Mouse (Mus musculus) frontal cortex, adult (tissue): ENCODE measurements around the gene Zfr.
"Not testable (repeated sequence)": the region's sequence is repeated elsewhere in the genome, so short reads cannot be mapped to it uniquely, and the experiment has no call there.

Experiments used
- ATAC-seq: cut with Nextera tagmentation; 2 replicates; pipeline ENCODE4 v1.9.2; 2017; ENCODE audit warnings: mild to moderate bottlenecking, moderate library complexity, mixed read lengths; ENCODE audit not compliant: low TSS enrichment

Gene Zfr

DNA sequence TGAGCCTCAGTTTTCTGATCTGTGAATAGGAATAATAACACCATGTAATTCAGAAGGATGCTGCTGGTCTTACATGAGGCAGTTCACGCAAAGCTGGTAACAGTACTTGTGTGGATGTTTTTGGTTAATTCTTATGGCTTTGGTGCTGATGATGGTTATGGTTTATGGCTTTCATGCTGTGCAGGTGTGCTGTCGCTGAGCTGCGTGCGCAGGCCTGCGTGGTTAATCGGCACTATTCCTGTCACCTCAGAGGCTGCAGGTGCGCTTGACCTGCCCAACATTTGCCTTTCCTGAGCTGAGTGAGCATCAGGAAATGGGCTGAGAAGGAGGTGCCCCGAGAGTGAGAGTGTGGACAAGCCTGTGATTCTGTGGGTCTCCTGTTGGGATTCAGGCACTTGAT is 98.5 kb downstream of the Zfr start:
- no peak for ATAC-seq

DNA sequence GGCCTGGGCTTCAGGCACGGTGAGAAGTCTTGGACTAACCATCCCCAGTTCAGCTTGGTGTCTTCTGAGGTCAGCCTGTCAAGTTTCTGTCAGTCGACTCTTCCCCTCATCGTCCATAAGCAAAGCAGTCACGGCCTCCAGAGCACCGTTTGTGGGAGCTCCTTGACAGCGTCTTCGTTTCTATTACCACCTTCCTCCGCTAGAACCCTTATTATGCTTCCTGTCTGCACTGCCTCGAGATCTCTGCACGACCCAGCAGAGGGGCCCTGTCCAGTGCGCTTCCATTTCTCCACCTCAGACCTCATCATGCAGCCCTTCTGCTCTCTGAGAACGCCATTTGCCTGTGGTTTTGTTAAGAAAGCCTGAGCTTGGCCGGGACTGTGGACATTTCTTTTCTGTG is 99.2 kb downstream of the Zfr start:
- ATAC-seq: no peak

GRCm38 (mm10) chr15:12217332-12217731 is 99.7 kb downstream of the Zfr start:
- not testable (repeated sequence) for ATAC-seq

DNA sequence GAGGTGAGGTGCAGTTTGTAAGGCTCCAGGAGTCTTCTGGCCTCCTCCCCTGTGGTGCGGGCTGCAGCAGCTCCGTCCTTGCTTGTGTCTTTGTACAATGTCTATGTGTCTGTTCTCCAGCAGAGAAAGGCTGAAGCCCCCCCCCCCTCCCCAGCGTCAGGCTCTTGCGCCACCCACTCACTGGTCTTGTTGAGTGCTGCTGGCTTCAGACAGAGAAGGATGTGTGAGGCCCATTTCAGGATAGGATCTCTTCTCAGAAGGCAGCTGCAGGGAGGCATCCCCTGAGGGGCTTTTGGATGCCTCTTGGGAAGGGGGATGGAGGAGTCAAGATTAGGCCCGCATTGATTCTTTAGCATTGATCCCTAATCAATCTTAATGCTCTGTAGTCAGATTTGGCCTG is 100.2 kb downstream of the Zfr start:
- no peak for ATAC-seq

GRCm38 (mm10) chr15:12218583-12219382 is 101.2 kb downstream of the Zfr start:
- no peak for ATAC-seq

DNA sequence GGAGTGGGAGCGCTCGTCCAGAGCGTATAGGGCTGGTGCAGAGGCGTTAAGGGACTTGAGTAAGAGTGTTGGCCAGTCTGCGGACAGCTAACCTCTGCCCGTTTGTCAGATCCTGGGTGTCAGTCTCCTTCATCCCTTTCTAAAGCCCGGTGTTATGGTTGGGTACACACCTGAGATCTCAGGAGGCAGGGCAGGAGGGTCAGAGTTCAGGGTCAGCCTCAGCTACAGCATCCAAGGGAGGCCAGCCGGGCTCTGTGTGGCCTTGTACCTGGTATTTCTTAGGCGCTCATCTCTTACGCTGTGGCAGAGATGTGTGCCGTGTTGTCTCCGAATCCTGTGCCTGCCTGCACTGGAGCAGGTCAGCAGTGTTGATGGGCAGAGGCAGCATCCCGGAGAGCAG is 103.5 kb downstream of the Zfr start:
- 0 out of 2 replicates have a peak, but pooled peaks have one; percentile 9 for ATAC-seq

- ATAC-seq: no peak
These were observed 105.1 kb downstream of the Zfr start for GRCm38 (mm10) chr15:12222564-12223302.

DNA sequence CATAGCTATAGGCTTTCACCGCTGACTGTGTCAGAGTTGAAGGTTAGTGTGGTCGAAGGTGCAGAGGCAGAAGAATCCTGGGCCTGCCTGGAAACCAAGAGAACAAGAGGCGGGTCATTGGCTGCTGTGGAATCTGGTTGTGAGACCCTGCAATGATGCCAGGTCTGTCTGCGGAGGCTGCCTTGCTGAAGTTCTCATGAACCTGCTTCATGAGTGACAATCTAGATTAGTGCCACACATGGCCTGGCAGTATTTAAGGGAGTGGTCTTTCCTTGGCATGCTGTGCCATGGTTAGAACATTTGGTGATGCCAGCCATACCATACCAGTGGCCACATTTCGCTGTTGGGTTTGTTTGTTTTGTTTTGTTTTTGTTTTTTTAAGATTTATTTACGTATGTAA is 105.8 kb downstream of the Zfr start:
- ATAC-seq: no peak

DNA sequence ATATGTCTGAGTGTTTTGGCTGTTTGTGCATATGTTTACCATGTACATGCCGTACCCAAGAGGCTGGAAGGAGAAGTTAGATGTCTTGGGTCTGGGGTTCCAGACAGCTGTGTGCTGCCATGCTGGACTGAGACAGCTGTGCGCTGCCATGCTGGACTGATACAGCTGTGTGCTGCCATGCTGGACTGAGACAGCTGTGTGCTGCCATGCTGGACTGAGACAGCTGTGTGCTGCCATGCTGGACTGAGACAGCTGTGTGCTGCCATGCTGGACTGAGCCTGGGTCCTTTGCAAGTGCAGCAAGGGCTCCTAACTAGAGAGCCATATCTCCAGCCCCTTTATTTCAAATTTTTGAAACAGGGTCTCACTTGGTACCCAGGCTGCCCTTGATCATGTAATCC is 106.6 kb downstream of the Zfr start:
- no peak for ATAC-seq

DNA sequence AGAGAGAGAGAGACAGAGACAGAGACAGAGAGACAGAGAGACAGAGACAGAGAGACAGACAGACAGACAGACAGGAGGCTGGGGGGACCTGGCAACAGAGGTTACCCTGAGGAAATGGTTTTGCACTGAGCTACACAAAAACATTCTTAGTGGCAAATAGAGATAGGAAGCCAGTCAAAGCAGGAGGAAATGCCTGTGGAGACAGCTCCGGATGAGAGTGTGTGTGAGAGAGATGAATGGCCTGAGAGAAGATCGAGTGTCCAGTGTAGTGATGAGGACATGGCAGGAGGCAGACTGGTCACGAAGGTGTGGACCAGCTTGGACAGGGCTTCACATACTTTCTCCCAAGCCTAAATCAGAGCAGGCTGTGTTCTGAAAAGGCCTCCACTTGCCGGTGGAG is 107.4 kb downstream of the Zfr start:
- no peak for ATAC-seq

DNA sequence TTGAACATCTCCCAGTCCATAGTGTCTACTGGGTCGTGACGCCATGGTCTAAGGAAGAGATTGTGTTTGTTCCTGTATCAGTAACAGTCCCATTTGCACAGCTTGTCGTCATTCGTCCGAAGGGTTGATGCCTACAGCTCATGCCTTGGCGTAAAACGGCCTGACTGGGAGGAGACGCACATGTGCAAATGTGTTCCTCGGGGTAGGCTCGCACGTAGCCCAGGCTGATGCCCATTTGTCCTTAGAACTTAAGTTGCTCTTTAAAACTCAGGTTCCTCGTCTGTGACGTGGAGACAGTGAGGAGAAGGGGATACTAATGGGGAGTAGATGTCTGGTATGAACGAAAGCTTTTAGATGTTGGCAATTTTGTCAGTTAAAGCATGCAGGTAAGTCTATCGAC is 109.3 kb downstream of the Zfr start:
- no peak for ATAC-seq

DNA sequence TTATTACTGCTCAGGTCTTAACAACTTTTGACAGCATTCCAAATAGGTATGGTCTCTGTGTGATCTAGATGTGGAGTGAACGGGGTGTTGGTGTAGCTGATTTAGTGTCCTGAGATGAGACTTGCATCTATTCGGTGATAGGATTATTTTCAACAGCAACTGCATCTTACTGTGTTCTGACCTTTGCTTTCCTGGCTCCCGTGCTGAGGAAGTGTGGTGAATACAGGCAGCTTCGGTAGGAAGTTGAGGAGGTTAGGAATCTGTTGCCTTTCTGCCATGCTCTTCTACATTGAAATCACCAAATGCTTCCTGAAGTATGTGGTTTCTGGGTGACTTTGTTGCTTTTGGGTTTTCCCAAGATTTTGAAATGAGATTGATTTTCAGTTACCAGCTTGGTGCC is 109.7 kb downstream of the Zfr start:
- ATAC-seq: no peak

GRCm38 (mm10) chr15:12229603-12230242 is 112.1 kb downstream of the Zfr start:
- no peak for ATAC-seq

DNA sequence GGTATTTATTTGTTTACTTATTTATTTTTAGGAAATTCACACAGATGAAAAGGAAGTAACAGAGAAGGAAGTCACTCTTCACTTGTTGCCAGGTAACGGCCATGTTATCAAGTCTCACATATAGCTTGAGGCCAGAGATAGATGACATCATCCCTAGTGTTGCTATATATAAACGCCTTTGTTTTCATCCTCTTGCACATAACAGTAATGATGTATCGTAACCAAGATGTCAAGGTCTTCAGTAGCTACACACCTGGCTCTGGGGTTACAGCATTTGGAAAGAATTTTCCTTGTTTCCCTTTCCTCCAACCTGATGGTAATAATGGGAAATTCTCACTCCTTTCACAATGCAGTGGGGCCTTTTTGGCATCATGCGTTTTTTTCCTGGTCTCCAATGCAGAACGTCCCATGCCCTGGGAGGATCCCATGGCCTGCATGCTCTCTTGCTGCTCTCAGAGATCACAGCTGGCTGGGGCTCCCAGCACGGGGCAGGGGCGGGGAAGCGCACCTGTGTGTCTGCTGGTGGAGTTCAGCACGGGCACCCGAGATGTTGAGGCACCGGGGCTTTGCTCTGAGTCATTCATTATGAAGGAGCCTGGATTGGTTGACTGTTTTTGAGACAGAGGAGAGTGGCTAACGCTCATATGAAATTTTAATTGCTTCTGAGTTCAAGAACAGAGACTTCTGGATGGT is 112.8 kb downstream of the Zfr start:
- no peak for ATAC-seq

DNA sequence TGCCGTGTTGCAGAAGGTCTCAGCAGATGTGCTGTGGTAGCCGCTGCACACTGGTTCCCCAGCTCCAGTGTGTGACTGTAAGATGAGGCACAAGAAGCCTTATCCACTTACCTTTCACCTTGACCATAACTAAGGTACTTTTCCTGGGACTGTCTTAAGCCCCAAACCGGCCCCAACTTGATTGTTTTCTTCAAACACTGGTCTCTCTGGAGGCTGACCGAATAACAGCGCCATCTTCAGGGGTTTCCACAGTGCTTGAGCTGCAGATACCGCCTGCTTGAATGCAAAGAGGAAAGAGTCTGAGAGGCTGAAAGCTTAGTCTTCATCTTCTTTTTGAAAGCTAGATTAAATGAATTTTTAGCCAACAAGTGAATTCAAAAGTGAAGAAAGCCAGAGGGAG is 113.8 kb downstream of the Zfr start:
- no peak for ATAC-seq

DNA sequence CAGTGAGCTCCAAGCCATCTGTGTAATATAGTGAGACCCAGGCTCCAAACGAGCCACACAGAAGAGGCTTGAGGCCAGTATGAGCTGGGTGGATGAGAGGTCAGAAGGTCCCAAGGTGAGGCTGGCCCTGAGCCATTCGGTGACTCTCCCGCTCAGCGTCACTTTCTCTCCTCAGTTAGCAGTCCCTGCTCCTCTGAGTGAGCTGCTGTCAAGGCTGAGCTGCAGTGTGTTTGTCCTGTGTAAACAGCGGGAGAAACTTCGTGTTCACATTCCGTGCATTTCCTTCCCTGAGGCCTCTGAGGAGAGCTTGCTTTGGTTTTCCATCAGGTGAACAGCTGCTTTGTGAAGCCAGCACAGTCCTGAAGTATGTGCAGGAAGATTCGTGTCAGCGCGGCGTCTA is 114.8 kb downstream of the Zfr start:
- no peak for ATAC-seq

DNA sequence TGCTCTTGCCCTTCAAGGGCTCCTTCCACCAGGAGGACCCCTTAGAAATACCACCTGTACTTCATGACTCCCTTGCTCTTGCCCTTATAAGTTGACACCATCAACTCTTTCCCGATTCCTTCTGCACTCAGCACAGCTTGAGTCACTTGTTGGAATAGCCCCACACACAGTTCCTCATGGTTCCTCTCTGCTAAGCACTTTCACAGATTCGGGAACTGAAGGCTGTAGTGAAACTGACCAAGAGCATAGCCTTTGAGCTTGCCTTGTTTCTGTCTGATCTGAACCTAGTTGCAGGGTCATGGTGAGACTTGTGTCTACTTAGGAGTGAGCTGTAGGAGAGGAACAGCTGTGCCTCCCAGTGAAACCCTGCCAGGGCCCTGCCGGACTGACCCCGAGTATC is 115.4 kb downstream of the Zfr start:
- ATAC-seq: peak; percentile 13
